Mouse (Mus musculus) adrenal gland, postnatal 36 days (tissue): ENCODE measurements at regions not wholly inside any gene's neighbourhood (a gene's known extent, or its start where the extent isn't known, plus 50 kb on each side); places are given as distances from the start of the nearest gene placed in this dataset.

Experiments used
- DNase-seq, 2 experiments: peaks; one replicate each; pipeline ENCODE4 v3.0.0; 2021; ENCODE audit warnings: mixed read lengths in 1 of 2

GRCm38 (mm10) chr17:22795213-22795612, 71.7 kb downstream of the Zfp945 start:
- no peak for DNase-seq

DNA sequence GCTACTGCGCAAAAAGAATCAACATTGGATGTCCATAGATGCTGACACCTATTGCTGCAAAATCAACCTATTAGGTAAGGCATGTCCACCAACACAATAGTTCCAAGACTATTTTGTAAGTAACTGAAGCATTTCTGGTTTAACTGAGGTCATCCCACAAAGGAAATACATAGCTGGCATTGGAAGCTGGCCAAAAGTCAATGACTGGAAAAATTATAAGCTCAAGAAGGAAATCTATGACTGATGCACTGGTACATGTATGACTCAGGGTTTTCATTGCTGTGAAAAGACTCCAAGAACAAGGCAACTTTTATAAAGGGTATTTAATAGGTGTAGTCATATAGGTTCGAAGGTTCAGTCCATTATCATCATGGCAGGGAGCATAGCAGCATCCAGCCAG, 82.5 kb downstream of the Zfp945 start:
- DNase-seq: no peak

GRCm38 (mm10) chr17:22745736-22746135, 121.2 kb downstream of the Zfp945 start:
- DNase-seq: no peak

GRCm38 (mm10) chr17:22739581-22740178, 127.3 kb downstream of the Zfp945 start:
- DNase-seq: peak; percentile 60 to 69

- DNase-seq: no peak
Observed at GRCm38 (mm10) chr17:22739173-22739572, 127.8 kb downstream of the Zfp945 start.

- no peak for DNase-seq
Observed at GRCm38 (mm10) chr17:22736360-22736759, 130.6 kb downstream of the Zfp945 start.
